Mouse (Mus musculus): ENCODE measurements around the gene Nos3. TPM values are rescaled to one million over a fixed set of nuclear protein-coding genes. Genes with fewer than 3 reads are reported as not detected.

Gene Nos3
- polyA plus RNA-seq, 1 experiment from 2014 or later, result 1.8 TPM

DNA sequence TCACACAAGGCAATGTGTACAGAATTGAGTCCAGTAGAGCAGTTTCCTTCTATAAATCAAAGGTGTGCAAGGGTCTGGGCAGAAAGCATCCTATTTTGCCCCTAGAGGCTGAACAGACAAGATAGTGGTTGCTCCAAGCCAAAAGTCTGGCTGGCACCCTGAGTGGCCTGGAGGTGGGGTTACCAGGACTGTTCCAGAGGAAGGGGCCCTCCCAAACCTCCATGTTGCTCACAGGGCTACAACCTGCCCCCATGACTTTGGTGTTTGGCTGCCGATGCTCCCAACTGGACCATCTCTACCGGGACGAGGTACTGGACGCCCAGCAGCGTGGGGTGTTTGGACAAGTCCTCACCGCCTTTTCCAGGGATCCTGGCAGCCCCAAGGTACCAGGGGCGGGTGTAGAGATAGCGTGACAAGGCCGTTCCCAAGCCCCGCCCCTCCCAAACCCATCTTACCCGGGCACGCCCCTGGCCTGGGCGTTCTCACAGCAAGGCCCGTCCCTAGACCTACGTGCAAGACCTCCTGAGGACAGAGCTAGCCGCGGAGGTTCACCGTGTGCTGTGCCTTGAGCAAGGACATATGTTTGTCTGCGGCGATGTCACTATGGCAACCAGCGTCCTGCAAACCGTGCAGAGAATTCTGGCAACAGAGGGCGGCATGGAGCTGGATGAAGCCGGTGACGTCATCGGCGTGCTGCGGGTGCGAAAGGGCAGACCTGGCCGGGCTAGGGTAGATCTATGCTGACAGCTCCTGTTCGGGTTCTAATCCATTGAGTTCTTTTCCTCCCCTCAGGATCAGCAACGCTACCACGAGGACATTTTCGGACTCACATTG, 18.6 kb downstream of the Nos3 start:
- peak overlapping the region; percentile 36 for H3K9ac ChIP-seq (replicated peaks)
- H3K27me3 ChIP-seq (ENCODE audit: insufficient read depth, low read length), result peaks cover 8% of the 10 kb centered on the region
- no peaks in the 10 kb centered on the region for H3K9me3 ChIP-seq (ENCODE audit: low read length)
- H3K4me2 ChIP-seq (ENCODE audit: low read depth, low read length), result peak overlapping the region; percentile 67
- DNase-seq (peak; percentile 94), ATAC-seq (peak; percentile 96)
- no peaks in the 10 kb centered on the region for H3K36me3 ChIP-seq (replicated peaks; ENCODE audit: insufficient read depth, low read length)
- H3K4me3 ChIP-seq (ENCODE audit: low read depth, low read length), result peak overlapping the region; percentile 49
- peaks cover 37% of the 10 kb centered on the region for H3K4me1 ChIP-seq (ENCODE audit: insufficient read depth)
- H3K27ac ChIP-seq (ENCODE audit: low read depth), result peak overlapping the region; percentile 44
- no peak for TF ChIP-seq EP300 (IDR thresholded peaks at IDR 0.05; ENCODE audit: low read depth)
- TF ChIP-seq CTCF (IDR thresholded peaks at IDR 0.05; ENCODE audit: low read depth), result peak; percentile 81
- 2% methylated on average over 34 of the region's 34 CpGs for WGBS (ENCODE audit: insufficient replicate concordance)

DNA sequence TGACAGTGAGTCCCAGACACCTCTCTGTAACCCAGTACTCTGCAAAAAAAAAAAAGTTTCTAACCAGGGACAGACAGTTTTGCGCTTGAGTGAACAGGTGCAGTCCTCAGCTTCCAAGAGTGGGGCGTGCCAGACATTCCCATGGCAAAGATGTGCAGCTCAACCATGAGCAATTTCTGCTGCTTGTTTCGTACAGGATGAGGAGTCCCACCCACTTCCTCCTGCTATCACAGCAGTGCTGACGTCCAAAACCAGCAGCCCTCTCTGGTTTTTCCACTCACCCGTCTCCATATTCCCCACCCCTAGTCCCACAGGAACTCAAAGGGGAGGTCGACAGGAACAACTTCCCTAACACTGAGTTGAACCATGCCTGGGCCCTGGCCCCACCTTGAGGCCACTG, 19.8 kb downstream of the Nos3 start:
- WGBS (ENCODE audit: insufficient replicate concordance), result 35% methylated on average over 6 of the region's 6 CpGs
- Histone ChIP-seq H3K36me3 (replicated peaks; ENCODE audit: insufficient read depth, low read length) (no peaks in the 10 kb centered on the region), H3K4me3 (ENCODE audit: low read depth, low read length) (no peak overlapping the region), H3K4me2 (ENCODE audit: low read depth, low read length) (0 out of 2 replicates have a peak overlapping the region, but pooled peaks have one; percentile 18), H3K9me3 (ENCODE audit: low read length) (no peaks in the 10 kb centered on the region), H3K4me1 (ENCODE audit: insufficient read depth) (peaks cover 48% of the 10 kb centered on the region), H3K27ac (ENCODE audit: low read depth) (no peak overlapping the region; the same call in 1 of the 2 replicates), H3K27me3 (ENCODE audit: insufficient read depth, low read length) (peaks cover 9% of the 10 kb centered on the region), H3K9ac (replicated peaks) (no peak overlapping the region)
- no peak for ATAC-seq
- no peak for DNase-seq
- TF ChIP-seq CTCF (IDR thresholded peaks at IDR 0.05; ENCODE audit: low read depth) (no peak), EP300 (IDR thresholded peaks at IDR 0.05; ENCODE audit: low read depth) (no peak)

GRCm38 (mm10) chr5:24385374-24385773, 20.8 kb downstream of the Nos3 start:
- 85% methylated on average over 5 of the region's 5 CpGs for WGBS (ENCODE audit: insufficient replicate concordance)
- H3K9ac ChIP-seq (replicated peaks), result no peak overlapping the region
- no peak for ATAC-seq
- DNase-seq, result no peak
- no peak overlapping the region for H3K27ac ChIP-seq (ENCODE audit: low read depth)
- no peaks in the 10 kb centered on the region for H3K36me3 ChIP-seq (replicated peaks; ENCODE audit: insufficient read depth, low read length)
- peaks cover 54% of the 10 kb centered on the region for H3K4me1 ChIP-seq (ENCODE audit: insufficient read depth)
- TF ChIP-seq EP300 (IDR thresholded peaks at IDR 0.05; ENCODE audit: low read depth), result no peak
- no peak for TF ChIP-seq CTCF (IDR thresholded peaks at IDR 0.05; ENCODE audit: low read depth)
- H3K4me3 ChIP-seq (ENCODE audit: low read depth, low read length), result no peak overlapping the region
- no peak overlapping the region for H3K4me2 ChIP-seq (ENCODE audit: low read depth, low read length)
- no peaks in the 10 kb centered on the region for H3K9me3 ChIP-seq (ENCODE audit: low read length)
- H3K27me3 ChIP-seq (ENCODE audit: insufficient read depth, low read length), result peaks cover 9% of the 10 kb centered on the region

GRCm38 (mm10) chr5:24385887-24386550, 21.4 kb downstream of the Nos3 start:
- Histone ChIP-seq H3K27me3 (ENCODE audit: insufficient read depth, low read length) (peaks cover 9% of the 10 kb centered on the region), H3K9me3 (ENCODE audit: low read length) (no peaks in the 10 kb centered on the region), H3K27ac (ENCODE audit: low read depth) (no peak overlapping the region), H3K36me3 (replicated peaks; ENCODE audit: insufficient read depth, low read length) (no peaks in the 10 kb centered on the region), H3K9ac (replicated peaks) (no peak overlapping the region), H3K4me2 (ENCODE audit: low read depth, low read length) (no peak overlapping the region), H3K4me3 (ENCODE audit: low read depth, low read length) (no peak overlapping the region), H3K4me1 (ENCODE audit: insufficient read depth) (peaks cover 54% of the 10 kb centered on the region)
- DNase-seq (no peak), ATAC-seq (no peak)
- WGBS (ENCODE audit: insufficient replicate concordance), result 77% methylated on average over 10 of the region's 10 CpGs
- TF ChIP-seq EP300 (IDR thresholded peaks at IDR 0.05; ENCODE audit: low read depth) (no peak), CTCF (IDR thresholded peaks at IDR 0.05; ENCODE audit: low read depth) (no peak)

DNA sequence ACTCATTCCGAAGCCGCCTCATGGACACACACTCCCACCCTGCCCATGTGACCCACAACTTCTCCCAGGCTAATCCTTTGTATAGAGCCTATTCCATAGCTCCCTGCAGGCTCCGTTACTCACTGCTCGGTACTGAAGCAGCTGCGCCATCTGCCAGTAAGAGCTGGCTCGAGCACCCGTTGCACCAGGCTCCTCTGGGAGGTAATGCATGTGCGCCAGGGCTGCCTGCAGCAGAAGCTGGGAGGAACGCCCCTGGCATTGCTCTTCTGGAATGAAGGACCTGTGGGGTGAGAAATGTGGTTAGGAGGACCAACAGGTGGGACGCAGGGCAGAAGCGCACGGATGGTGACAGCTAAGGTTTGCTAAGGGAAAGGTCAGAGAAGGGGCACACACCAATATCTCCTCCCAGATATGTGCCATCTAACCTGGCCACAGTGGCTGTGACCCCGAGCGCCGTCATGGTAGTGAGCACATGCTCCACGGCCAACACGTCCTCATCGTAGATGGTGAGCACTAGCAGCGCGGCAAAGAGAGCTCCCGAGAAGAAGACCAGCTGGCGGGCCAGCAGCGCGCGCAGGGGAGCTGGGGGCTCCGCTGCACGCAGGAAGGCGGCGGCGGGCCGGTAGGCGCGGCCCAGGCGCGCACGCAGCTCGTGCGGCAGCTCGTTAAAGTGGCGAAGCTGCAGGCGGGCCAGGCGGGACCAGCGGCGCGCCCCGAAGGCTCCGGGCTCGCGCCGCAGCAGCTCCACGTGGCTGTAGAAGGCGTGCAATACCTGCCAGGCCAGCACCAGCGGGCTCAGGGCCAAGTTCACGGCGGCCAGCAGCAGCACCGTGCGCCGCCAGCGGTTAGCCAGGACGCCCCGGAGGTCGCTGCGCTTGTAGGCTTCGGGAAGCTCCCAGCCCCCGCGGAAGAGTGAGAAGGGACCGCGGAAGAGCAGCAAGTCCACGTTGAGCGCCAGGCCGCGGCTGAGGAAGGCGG, 22.9 kb downstream of the Nos3 start:
- Histone ChIP-seq H3K27ac (ENCODE audit: low read depth) (peak overlapping the region; percentile 17; the same call in 1 of the 2 replicates), H3K36me3 (replicated peaks; ENCODE audit: insufficient read depth, low read length) (no peaks in the 10 kb centered on the region), H3K9ac (replicated peaks) (peak overlapping the region; percentile 49), H3K27me3 (ENCODE audit: insufficient read depth, low read length) (peaks cover 9% of the 10 kb centered on the region), H3K4me1 (ENCODE audit: insufficient read depth) (peaks cover 55% of the 10 kb centered on the region), H3K4me2 (ENCODE audit: low read depth, low read length) (peak overlapping the region; percentile 85), H3K9me3 (ENCODE audit: low read length) (no peaks in the 10 kb centered on the region), H3K4me3 (ENCODE audit: low read depth, low read length) (peak overlapping the region; percentile 50)
- peak; percentile 16 for ATAC-seq
- peak; percentile 72 for DNase-seq
- no peak for TF ChIP-seq EP300 (IDR thresholded peaks at IDR 0.05; ENCODE audit: low read depth)
- peak; percentile 32; the same call in 1 of the 2 replicates for TF ChIP-seq CTCF (IDR thresholded peaks at IDR 0.05; ENCODE audit: low read depth)
- 1% methylated on average over 72 of the region's 73 CpGs for WGBS (ENCODE audit: insufficient replicate concordance)

All from liver, postnatal 0 days (tissue).